In the genomic region with DNA sequence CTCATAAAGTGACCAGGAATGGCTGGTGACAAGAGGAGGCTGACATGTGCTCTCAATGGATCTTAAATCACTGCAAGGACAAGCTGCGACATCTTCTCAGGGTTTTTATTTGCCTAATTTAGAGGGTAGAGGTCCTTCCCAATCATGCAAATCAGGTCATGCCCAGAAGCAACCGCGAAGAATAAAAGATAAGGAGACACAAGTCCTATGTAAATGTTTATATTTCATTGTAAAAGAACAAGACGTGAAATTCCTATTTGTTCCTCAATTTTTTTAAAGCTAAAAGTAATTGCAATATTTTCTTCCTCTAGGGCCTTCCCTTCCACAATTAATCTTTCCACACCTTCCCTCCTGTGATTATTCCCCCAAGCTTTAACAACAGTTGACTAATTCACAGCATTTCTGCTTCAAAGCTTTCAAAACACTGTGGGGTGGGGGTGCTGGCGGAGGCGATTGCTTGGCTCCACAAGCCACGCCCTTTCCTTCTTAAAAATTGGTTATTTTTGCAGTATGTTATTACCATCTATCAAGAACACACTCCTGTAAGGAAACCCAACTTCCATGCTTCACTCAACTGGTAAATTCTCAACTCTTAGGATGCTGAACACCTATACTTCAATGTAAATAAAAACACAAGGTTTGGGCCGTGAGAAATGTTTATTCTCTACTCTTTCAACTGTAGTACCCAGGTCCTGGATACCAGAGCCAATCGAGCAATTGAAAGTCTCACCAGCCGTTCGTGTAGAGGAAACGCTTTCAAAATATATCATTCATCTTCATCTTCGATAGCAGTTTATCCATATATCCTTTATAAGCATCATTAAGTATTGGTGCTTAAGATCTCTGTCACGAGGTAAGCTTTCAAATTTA, we compare ENCODE assay signal across 8 mouse cellular contexts. TPM values are rescaled to one million over a fixed set of nuclear protein-coding genes. Genes with fewer than 3 reads are reported as not detected.
DNase-seq lines count a peak whose midpoint lies in the region; ATAC-seq and TF ChIP-seq lines count a peak whose summit lies in the region.

No protein-coding gene starts in this region.

- H3K4me1 ChIP-seq in embryonic fibroblast, embryonic 13.5 days (ENCODE audit: control insufficient read depth, insufficient read depth, low read length): no peaks in the 10 kb centered on the region
- no peaks in the 10 kb centered on the region for H3K4me1 ChIP-seq in intestine, postnatal 0 days (replicated peaks; ENCODE audit: control insufficient read depth, insufficient read depth, low read length)
- H3K4me1 ChIP-seq in midbrain, embryonic 15.5 days: peaks cover 31% of the 10 kb centered on the region

- no peaks in the 10 kb centered on the region for H3K27me3 ChIP-seq in intestine, postnatal 0 days (replicated peaks; ENCODE audit: control insufficient read depth, insufficient read depth, low read length)
- no peaks in the 10 kb centered on the region for H3K27me3 ChIP-seq in midbrain, embryonic 15.5 days (replicated peaks)

- peak; percentile 29 to 72 for DNase-seq in spleen, postnatal 10 days (ENCODE audit: low spot score in 2 of 2)
- DNase-seq in spleen, adult 12 weeks (ENCODE audit: low spot score): no peak
- no peak for DNase-seq in layer of hippocampus, postnatal 25 days (ENCODE audit: extremely low spot score in 1 of 2, low spot score in 1 of 2)
- no peak for DNase-seq in urinary bladder, adult 18-20 months (ENCODE audit: low spot score in 2 of 2)

- no peak overlapping the region for H3K9ac ChIP-seq in intestine, postnatal 0 days (ENCODE audit: low read depth, low read length)
- H3K9ac ChIP-seq in midbrain, embryonic 15.5 days: no peak overlapping the region

- H3K4me3 ChIP-seq in embryonic fibroblast, embryonic 13.5 days (ENCODE audit: insufficient read depth, low read length): peak overlapping the region; percentile 61
- 0 out of 2 replicates have a peak overlapping the region, but pooled peaks have one; percentile 90 for H3K4me3 ChIP-seq in intestine, postnatal 0 days (ENCODE audit: low read depth, low read length)
- H3K4me3 ChIP-seq in midbrain, embryonic 15.5 days: peak overlapping the region; percentile 76

- ATAC-seq in intestine, postnatal 0 days: no peak
- ATAC-seq in midbrain, embryonic 15.5 days (replicated peaks): no peak
- no peak for ATAC-seq in megakaryocyte-erythroid progenitor cell, adult 5-6 weeks (replicated peaks; ENCODE audit: low FRiP score, low TSS enrichment, poor library complexity, severe bottlenecking)

- no peak for TF ChIP-seq CTCF in embryonic fibroblast, embryonic 13.5 days (IDR thresholded peaks at IDR 0.05; ENCODE audit: borderline replicate concordance, insufficient read depth, low read length)
- no peak for TF ChIP-seq CTCF in intestine, postnatal 0 days (IDR thresholded peaks at IDR 0.05; ENCODE audit: low read depth)

- no peak overlapping the region for H3K27ac ChIP-seq in embryonic fibroblast, embryonic 13.5 days (ENCODE audit: insufficient read depth, low read length)
- H3K27ac ChIP-seq in intestine, postnatal 0 days (ENCODE audit: low read depth, low read length): no peak overlapping the region
- H3K27ac ChIP-seq in midbrain, embryonic 15.5 days: peak overlapping the region; percentile 99

- peak overlapping the region; percentile 72 for H3K4me2 ChIP-seq in intestine, postnatal 0 days (replicated peaks; ENCODE audit: low read depth)
- peak overlapping the region; percentile 94 for H3K4me2 ChIP-seq in midbrain, embryonic 15.5 days

- H3K9me3 ChIP-seq in intestine, postnatal 0 days (ENCODE audit: control insufficient read depth): peaks cover 4% of the 10 kb centered on the region; the same call in 1 of the 2 replicates
- H3K9me3 ChIP-seq in midbrain, embryonic 15.5 days: no peaks in the 10 kb centered on the region

- WGBS in intestine, postnatal 0 days: 15% methylated on average over 14 of the region's 14 CpGs
- 11% methylated on average over 14 of the region's 14 CpGs for whole genome bisulfite sequencing in midbrain, embryonic 15.5 days

- H3K36me3 ChIP-seq in intestine, postnatal 0 days (ENCODE audit: control insufficient read depth, insufficient read depth): no peaks in the 10 kb centered on the region
- no peaks in the 10 kb centered on the region for H3K36me3 ChIP-seq in midbrain, embryonic 15.5 days (replicated peaks)

- no peak for TF ChIP-seq POLR2A in embryonic fibroblast, embryonic 13.5 days (IDR thresholded peaks at IDR 0.05; ENCODE audit: low read depth, low read length)

RNA-seq across cellular contexts. Expression of a gene that starts 1.4 kb away (rescaled TPM):
- 41.9 and 43.7 TPM in 2 replicates for polyA plus RNA-seq in embryonic fibroblast, embryonic 13.5 days (2011; ENCODE audit: insufficient read length, low read depth, missing spikeins)
- 42.9 and 44.4 TPM in 2 replicates for polyA plus RNA-seq in intestine, postnatal 0 days (2015; fragmentation: Nextera tagmentation; extraction: Ambion mirVana)
- 6.9 and 9.5 TPM in 2 replicates for polyA plus RNA-seq in midbrain, embryonic 15.5 days (2015; fragmentation: Nextera tagmentation; extraction: Ambion mirVana)
- 10 to 100 TPM; 36.2 to 50.0 TPM for total RNA-seq in layer of hippocampus, postnatal 25 days (2021)
- 61.1 and 68.0 TPM in 2 replicates for total RNA-seq in megakaryocyte-erythroid progenitor cell, adult 5-6 weeks (2014; fragmentation: Nextera tagmentation)
- total RNA-seq in megakaryocyte-erythroid progenitor cell, adult 5-6 weeks (2017): 5.3 and 6.2 TPM in 2 replicates

RNA-seq across cellular contexts. Expression of a gene that starts 30.4 kb away (rescaled TPM):
- 12.4 and 24.2 TPM in 2 replicates for polyA plus RNA-seq in embryonic fibroblast, embryonic 13.5 days (2011; ENCODE audit: insufficient read length, low read depth, missing spikeins)
- 204 and 222 TPM in 2 replicates for polyA plus RNA-seq in intestine, postnatal 0 days (2015; fragmentation: Nextera tagmentation; extraction: Ambion mirVana)
- polyA plus RNA-seq in midbrain, embryonic 15.5 days (2015; fragmentation: Nextera tagmentation; extraction: Ambion mirVana): 0.86 and 1.1 TPM in 2 replicates
- 1 to 10 TPM in 1 of 2 experiments, under 1 TPM in 1; 0.45 to 1.3 TPM for total RNA-seq in layer of hippocampus, postnatal 25 days (2021)
- not detected in 2 replicates for total RNA-seq in megakaryocyte-erythroid progenitor cell, adult 5-6 weeks (2014; fragmentation: Nextera tagmentation)
- 0.42 TPM in 1 of 2 replicates, not detected in the other for total RNA-seq in megakaryocyte-erythroid progenitor cell, adult 5-6 weeks (2017)

RNA-seq across cellular contexts. Expression of a gene that starts 58.7 kb away (rescaled TPM):
- not detected in 2 replicates for polyA plus RNA-seq in embryonic fibroblast, embryonic 13.5 days (2011; ENCODE audit: insufficient read length, low read depth, missing spikeins)
- polyA plus RNA-seq in intestine, postnatal 0 days (2015; fragmentation: Nextera tagmentation; extraction: Ambion mirVana): 0.12 and 0.20 TPM in 2 replicates
- 0.05 and 0.10 TPM in 2 replicates for polyA plus RNA-seq in midbrain, embryonic 15.5 days (2015; fragmentation: Nextera tagmentation; extraction: Ambion mirVana)
- under 1 TPM; 0.42 to 0.66 TPM for total RNA-seq in layer of hippocampus, postnatal 25 days (2021)
- not detected in 2 replicates for total RNA-seq in megakaryocyte-erythroid progenitor cell, adult 5-6 weeks (2014; fragmentation: Nextera tagmentation)
- total RNA-seq in megakaryocyte-erythroid progenitor cell, adult 5-6 weeks (2017): not detected in 2 replicates

Comparison
In these comparisons a context has a peak if more than half of its experiments do, and no peak if none do; other contexts are left out.
1. DNase-seq: peak in spleen, postnatal 10 days (2 of 2); none in spleen, adult 12 weeks (single experiment), layer of hippocampus, postnatal 25 days (0 of 2) and urinary bladder, adult 18-20 months (0 of 2).
2. Peak in every context shown above with its lines, with median percentiles within 50 percentile points of each other: H3K4me3 ChIP-seq.